8 mouse cellular contexts compared by ENCODE assay signal in the genomic region with DNA sequence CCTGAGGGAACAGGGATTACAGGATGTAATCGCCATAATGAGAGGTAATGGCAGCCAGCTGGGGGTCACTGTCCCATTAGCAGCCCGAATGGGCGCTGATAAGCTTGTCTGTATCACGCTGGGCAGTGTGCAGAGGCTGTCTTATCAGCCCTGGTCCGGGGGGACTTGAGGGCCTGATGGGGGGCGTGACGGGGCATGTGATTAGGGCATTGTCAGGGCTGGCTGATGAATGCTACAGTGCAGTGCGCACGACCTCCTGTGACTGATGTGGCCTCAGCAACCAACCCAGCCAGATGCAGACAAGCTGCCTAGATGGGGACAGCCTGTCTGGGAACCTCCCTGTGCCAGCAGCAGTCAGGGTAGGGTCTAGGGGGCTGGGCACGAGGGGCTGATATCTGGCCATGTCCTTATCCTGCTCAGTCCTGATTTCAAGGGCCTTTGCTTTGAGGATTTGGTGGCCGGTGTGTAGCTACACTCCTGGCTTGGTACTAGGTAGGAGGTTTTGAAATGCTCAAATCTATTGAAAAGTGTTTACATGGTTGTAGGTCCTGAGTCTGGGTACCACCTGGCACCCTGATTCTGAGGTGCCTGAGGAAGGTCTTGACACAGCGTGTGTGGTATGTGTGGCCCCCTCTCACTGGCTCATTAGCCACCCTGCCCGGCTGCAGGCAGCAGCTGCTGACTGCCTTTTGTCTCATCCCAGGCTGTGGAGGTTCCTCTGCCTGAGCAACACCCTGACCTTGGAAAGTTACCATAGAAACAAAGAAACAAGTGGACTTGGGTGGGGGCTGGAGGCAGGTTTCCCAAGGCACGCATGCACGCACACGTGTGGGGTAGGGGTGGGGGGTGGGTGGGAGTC. TPM values are rescaled to one million over a fixed set of nuclear protein-coding genes. Genes with fewer than 3 reads are reported as not detected.
DNase-seq lines count a peak whose midpoint lies in the region; ATAC-seq and TF ChIP-seq lines count a peak whose summit lies in the region.

No protein-coding gene starts in this region.

- DNase-seq in heart, embryonic 10.5 days (ENCODE audit: low spot score), result no peak
- DNase-seq in heart, postnatal 10 days, result no peak
- peak; percentile 66 for DNase-seq in mesoderm, embryonic 11.5 days (ENCODE audit: low read depth, low spot score)
- no peak for DNase-seq in gastrocnemius, postnatal 25 days
- DNase-seq in spleen, postnatal 36 days (ENCODE audit: low spot score in 2 of 2), result no peak
- no peak for DNase-seq in left cerebral cortex, postnatal 10 days (ENCODE audit: extremely low spot score in 1 of 2, low spot score in 2 of 2)

- no peak overlapping the region for H3K4me2 ChIP-seq in forebrain, embryonic 15.5 days (replicated peaks)

- H3K4me1 ChIP-seq in heart, embryonic 10.5 days, result peaks cover 68% of the 10 kb centered on the region
- peaks cover 76% of the 10 kb centered on the region for H3K4me1 ChIP-seq in E14TG2a.4 (replicated peaks; ENCODE audit: low read depth, low read length)
- H3K4me1 ChIP-seq in forebrain, embryonic 15.5 days, result peaks cover 45% of the 10 kb centered on the region

- no peaks in the 10 kb centered on the region for H3K9me3 ChIP-seq in heart, embryonic 10.5 days
- no peaks in the 10 kb centered on the region for H3K9me3 ChIP-seq in E14TG2a.4 (ENCODE audit: low read length)
- no peaks in the 10 kb centered on the region for H3K9me3 ChIP-seq in forebrain, embryonic 15.5 days

- peaks cover 30% of the 10 kb centered on the region for H3K27me3 ChIP-seq in heart, embryonic 10.5 days (ENCODE audit: insufficient read depth, poor library complexity, severe bottlenecking)
- peaks cover 17% of the 10 kb centered on the region for H3K27me3 ChIP-seq in E14TG2a.4 (ENCODE audit: insufficient read depth, low read length)
- no peaks in the 10 kb centered on the region for H3K27me3 ChIP-seq in forebrain, embryonic 15.5 days

- no peak overlapping the region for H3K4me3 ChIP-seq in heart, embryonic 10.5 days
- H3K4me3 ChIP-seq in E14TG2a.4 (replicated peaks; ENCODE audit: low read length), result peak overlapping the region; percentile 29; the same call in 1 of the 2 replicates
- no peak overlapping the region for H3K4me3 ChIP-seq in forebrain, embryonic 15.5 days

- H3K9ac ChIP-seq in forebrain, embryonic 15.5 days (replicated peaks), result no peak overlapping the region

- TF ChIP-seq CTCF in E14TG2a.4 (conservative IDR thresholded peaks at IDR 0.05; ENCODE audit: low read length), result no peak

- H3K27ac ChIP-seq in heart, embryonic 10.5 days, result peak overlapping the region; percentile 65
- H3K27ac ChIP-seq in forebrain, embryonic 15.5 days (replicated peaks), result peak overlapping the region; percentile 58

- intact Hi-C loops in heart, postnatal 10 days (cut with DNase I), result no loop called here
- intact Hi-C loops in left cerebral cortex, postnatal 10 days (cut with DNase I), result no loop called here

- 10% methylated on average over 16 of the region's 16 CpGs for WGBS in heart, embryonic 10.5 days
- 24% methylated on average over 16 of the region's 16 CpGs for WGBS in forebrain, embryonic 15.5 days

- ATAC-seq in forebrain, embryonic 15.5 days (replicated peaks), result no peak; the same call in 1 of the 2 replicates

- H3K36me3 ChIP-seq in heart, embryonic 10.5 days, result 0 out of 2 replicates have a peak, but pooled peaks cover 4% of the 10 kb centered on the region
- no peaks in the 10 kb centered on the region; the same call in 1 of the 2 replicates for H3K36me3 ChIP-seq in E14TG2a.4 (ENCODE audit: insufficient read depth, low read length)
- H3K36me3 ChIP-seq in forebrain, embryonic 15.5 days, result peaks cover 6% of the 10 kb centered on the region; the same call in 1 of the 2 replicates

RNA-seq across cellular contexts. Expression of a gene that starts 18.2 kb away (rescaled TPM):
- polyA plus RNA-seq in heart, embryonic 10.5 days (2016; fragmentation: Nextera tagmentation; extraction: Ambion mirVana), result 1.0 and 2.1 TPM in 2 replicates
- 10 to 100 TPM; 33.4 to 33.5 TPM for total RNA-seq in heart, postnatal 10 days (2021)
- 16.1 and 18.0 TPM in 2 replicates for polyA plus RNA-seq in forebrain, embryonic 15.5 days (2015; fragmentation: Nextera tagmentation; extraction: Ambion mirVana)
- 1 to 10 TPM; 5.3 to 5.5 TPM for total RNA-seq in gastrocnemius, postnatal 25 days (2021)
- 1 to 10 TPM; 7.3 to 8.2 TPM for total RNA-seq in left cerebral cortex, postnatal 10 days (2021)

RNA-seq across cellular contexts. Expression of a gene that starts 57.7 kb away (rescaled TPM):
- 1.5 and 1.7 TPM in 2 replicates for polyA plus RNA-seq in heart, embryonic 10.5 days (2016; fragmentation: Nextera tagmentation; extraction: Ambion mirVana)
- 1 to 10 TPM; 1.5 to 2.9 TPM for total RNA-seq in heart, postnatal 10 days (2021)
- polyA plus RNA-seq in forebrain, embryonic 15.5 days (2015; fragmentation: Nextera tagmentation; extraction: Ambion mirVana), result 0.20 and 0.22 TPM in 2 replicates
- not detected for total RNA-seq in gastrocnemius, postnatal 25 days (2021)
- 1 to 10 TPM; 1.1 to 2.2 TPM for total RNA-seq in left cerebral cortex, postnatal 10 days (2021)
